Mouse (Mus musculus) cortical plate, adult 2 months (tissue): ENCODE measurements at regions not wholly inside any gene's neighbourhood (a gene's known extent, or its start where the extent isn't known, plus 50 kb on each side); places are given as distances from the start of the nearest gene placed in this dataset.

Experiments used
- H3K27ac ChIP-seq: fragments of 200-500 bp; 2 replicates; pipeline ENCODE4 v1.5.1; 2012; ENCODE audit warnings: low read length, control low read depth, inconsistent platforms; ENCODE audit not compliant: insufficient read depth
- H3K4me1 ChIP-seq: fragments of 200-500 bp; 2 replicates; pipeline ENCODE4 v1.6.1; 2011; ENCODE audit warnings: low read length; ENCODE audit not compliant: control insufficient read depth, insufficient read depth
- H3K4me3 ChIP-seq: fragments of 200-500 bp; 2 replicates; pipeline ENCODE4 v1.5.1; 2011; ENCODE audit warnings: mild to moderate bottlenecking, low read length, control low read depth; ENCODE audit not compliant: insufficient read depth
- CTCF ChIP-seq: fragments of 200-500 bp; IDR thresholded peaks from 2 replicates; pipeline ENCODE4 v1.5.1; 2011; ENCODE audit warnings: mild to moderate bottlenecking, control low read depth, low read length; ENCODE audit not compliant: insufficient read depth; ENCODE audit errors: extremely low read depth
- POLR2A ChIP-seq: fragments of 200-500 bp; IDR thresholded peaks from 2 replicates; pipeline ENCODE4 v1.6.1; 2011; ENCODE audit warnings: mild to moderate bottlenecking, low read length, control low read depth; ENCODE audit not compliant: insufficient read depth; ENCODE audit errors: extremely low read depth

GRCm38 (mm10) chr13:111985406-111985805 is 176.6 kb upstream of the Map3k1 start:
- no peaks in the 10 kb centered on the region for H3K4me1 ChIP-seq
- no peak for TF ChIP-seq POLR2A
- TF ChIP-seq CTCF = no peak

GRCm38 (mm10) chr13:111986681-111987080 is 177.9 kb upstream of the Map3k1 start:
- no peak overlapping the region for H3K27ac ChIP-seq
- H3K4me3 ChIP-seq = no peak overlapping the region
- H3K4me1 ChIP-seq = no peaks in the 10 kb centered on the region
- TF ChIP-seq CTCF = no peak
- no peak for TF ChIP-seq POLR2A

More at GRCm38 (mm10) chr13:111985406-111985805, 176.6 kb upstream of the Map3k1 start:
- Histone ChIP-seq H3K27ac (no peak overlapping the region), H3K4me3 (no peak overlapping the region)

GRCm38 (mm10) chr13:111987420-111987819 is 178.6 kb upstream of the Map3k1 start:
- Histone ChIP-seq H3K27ac (no peak overlapping the region), H3K4me1 (no peaks in the 10 kb centered on the region), H3K4me3 (no peak overlapping the region)
- no peak for TF ChIP-seq CTCF
- no peak for TF ChIP-seq POLR2A

GRCm38 (mm10) chr13:111990913-111991534 is 182.2 kb upstream of the Map3k1 start:
- Histone ChIP-seq H3K4me3 (no peak overlapping the region), H3K27ac (no peak overlapping the region), H3K4me1 (no peaks in the 10 kb centered on the region)
- TF ChIP-seq CTCF (no peak), POLR2A (no peak)

- H3K4me1 ChIP-seq = no peaks in the 10 kb centered on the region
- H3K4me3 ChIP-seq = no peak overlapping the region
- H3K27ac ChIP-seq = no peak overlapping the region
- TF ChIP-seq POLR2A = no peak
- TF ChIP-seq CTCF = no peak
Measured at GRCm38 (mm10) chr13:111992075-111992847, 183.5 kb upstream of the Map3k1 start.

- H3K4me1 ChIP-seq = no peaks in the 10 kb centered on the region
- no peak overlapping the region for H3K4me3 ChIP-seq
- no peak overlapping the region for H3K27ac ChIP-seq
- TF ChIP-seq CTCF = no peak
- TF ChIP-seq POLR2A = no peak
Measured at GRCm38 (mm10) chr13:111994862-111995490, 186.2 kb upstream of the Map3k1 start.

GRCm38 (mm10) chr13:111995716-111996115 is 186.9 kb upstream of the Map3k1 start:
- H3K27ac ChIP-seq = no peak overlapping the region
- TF ChIP-seq CTCF (no peak), POLR2A (no peak)
- H3K4me1 ChIP-seq = no peaks in the 10 kb centered on the region
- no peak overlapping the region for H3K4me3 ChIP-seq

- Histone ChIP-seq H3K4me3 (no peak overlapping the region), H3K4me1 (no peaks in the 10 kb centered on the region), H3K27ac (no peak overlapping the region)
- TF ChIP-seq CTCF = no peak
- TF ChIP-seq POLR2A = no peak
Measured at GRCm38 (mm10) chr13:111996910-111997309, 188.1 kb upstream of the Map3k1 start.

GRCm38 (mm10) chr13:111997980-111998945 is 189.5 kb upstream of the Map3k1 start:
- no peaks in the 10 kb centered on the region for H3K4me1 ChIP-seq
- TF ChIP-seq POLR2A (no peak), CTCF (no peak)
- H3K27ac ChIP-seq = no peak overlapping the region
- no peak overlapping the region for H3K4me3 ChIP-seq
